Mouse (Mus musculus): ENCODE results near the gene Mgst3.

Mgst3 gene

DNA sequence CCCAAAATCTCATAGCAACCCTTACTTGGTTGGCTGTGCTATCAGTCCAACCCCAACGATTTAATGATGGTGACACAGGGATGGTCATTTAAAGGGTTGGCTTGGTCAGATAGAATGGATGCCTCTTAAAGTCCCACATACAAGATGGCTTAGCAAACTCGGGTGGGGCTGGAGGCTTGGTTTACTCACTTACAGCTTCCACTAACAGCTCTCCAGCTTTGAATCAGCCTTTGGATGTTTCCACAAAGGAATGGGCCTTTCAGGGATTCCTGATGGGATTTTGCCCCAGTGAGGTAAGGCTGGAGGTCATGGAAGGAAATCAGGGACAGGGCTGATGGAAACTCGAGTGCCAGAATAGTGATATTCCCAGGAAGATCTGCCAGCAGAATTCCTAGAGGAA lies 5.8 kb downstream of the Mgst3 start:
- DNase-seq (ENCODE audit: low spot score in 2 of 2) = no peak

DNA sequence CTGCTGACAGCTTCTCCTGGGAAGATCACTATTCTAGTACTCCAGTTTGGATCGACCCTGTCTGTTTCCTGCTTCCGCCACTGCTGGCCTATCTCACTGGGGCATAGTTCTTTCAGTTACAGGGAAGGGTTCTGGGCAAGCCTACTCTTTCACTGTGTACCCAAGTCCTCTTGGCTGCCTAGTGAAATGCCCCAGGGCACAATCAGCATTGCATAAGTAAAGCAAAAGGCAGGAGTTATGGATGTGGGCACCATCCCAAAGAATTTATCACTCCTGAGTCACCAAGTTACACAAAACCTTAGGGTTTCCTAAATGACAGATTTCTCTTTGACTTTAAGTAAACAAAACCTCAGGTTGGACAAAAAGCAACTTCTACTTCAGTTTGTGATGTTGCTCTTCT lies 6.3 kb downstream of the Mgst3 start:
- DNase-seq (ENCODE audit: low spot score in 2 of 2) = no peak

DNA sequence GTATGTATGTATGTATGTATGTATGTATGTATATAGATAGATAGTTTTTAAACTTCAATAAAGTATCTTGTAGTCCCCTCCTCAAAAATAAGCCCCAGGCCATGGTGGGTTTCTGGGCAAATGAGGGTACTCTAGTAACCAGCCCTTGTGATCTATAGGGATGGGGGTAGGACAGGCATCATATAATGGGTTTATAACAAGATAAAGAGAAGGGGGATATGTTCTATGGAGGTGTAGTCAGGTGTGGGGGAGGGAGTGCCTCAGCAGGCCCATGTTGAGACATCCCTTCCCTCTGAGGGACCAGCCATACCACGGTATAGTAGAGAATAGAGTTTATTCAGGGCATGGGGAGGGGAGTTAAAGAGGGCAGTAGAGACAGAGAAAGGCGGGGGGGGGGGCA lies 7.2 kb downstream of the Mgst3 start:
- no peak for DNase-seq (ENCODE audit: low spot score in 2 of 2)

DNA sequence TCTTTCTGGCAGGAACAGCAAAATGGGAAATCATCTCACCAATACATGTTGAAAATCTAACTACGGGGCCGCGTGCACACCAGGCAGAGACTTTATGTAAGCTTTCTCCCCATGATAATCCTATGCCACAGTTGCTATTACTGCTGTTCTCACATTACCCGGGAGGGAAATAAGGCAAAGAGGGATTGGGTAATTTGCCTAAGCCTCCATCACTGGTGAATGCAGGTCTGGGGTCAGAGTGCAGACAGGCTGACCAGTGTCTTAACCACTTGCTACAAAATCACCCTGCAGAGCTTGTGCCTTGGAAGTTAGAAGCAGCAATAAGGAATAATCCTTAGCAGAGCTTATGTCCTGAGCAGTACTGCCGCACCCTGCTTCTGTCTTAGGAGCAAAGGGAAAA lies 8.0 kb downstream of the Mgst3 start:
- DNase-seq (ENCODE audit: low spot score in 2 of 2) = no peak

DNA sequence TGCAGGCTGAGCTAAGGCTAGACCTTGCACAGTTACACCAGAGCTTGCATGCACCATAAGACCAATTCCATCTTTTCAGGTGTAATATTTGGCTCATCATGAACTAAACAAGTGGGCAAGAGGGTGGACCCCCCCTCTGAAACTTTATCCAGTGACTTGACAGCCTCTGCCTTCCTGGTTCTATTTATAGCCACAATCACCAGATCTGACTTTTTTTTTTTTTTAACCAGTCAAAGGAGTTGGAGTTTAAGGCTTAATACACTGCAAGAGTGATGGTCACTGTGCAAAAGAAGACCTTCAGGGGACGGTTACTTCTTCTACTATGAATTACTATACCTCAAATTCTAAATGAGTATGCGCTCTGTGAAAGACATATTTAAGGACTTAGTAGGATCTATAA lies 8.4 kb downstream of the Mgst3 start:
- DNase-seq (ENCODE audit: low spot score in 2 of 2) = no peak

DNA sequence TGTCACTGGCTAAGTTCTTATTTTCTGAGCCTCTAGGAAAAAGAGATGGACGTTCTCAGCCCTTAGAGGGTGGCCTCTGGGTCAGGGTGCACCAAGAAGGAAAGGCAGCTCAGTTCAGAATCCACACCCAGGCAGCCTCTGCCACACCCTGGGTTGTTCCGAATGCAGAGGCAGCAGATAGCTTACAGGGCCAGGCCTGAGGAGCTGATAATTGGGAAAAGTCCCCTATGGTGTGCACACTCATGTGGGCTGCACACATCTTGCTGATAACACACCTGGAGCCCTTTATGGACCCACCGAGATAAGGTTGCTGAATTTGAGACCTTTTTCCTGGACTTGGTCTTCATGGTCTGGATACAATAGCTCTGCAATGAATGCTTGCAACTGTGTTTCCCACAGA lies 9.5 kb downstream of the Mgst3 start:
- peak; percentile 60 to 74 for DNase-seq (ENCODE audit: low spot score in 2 of 2)

DNA sequence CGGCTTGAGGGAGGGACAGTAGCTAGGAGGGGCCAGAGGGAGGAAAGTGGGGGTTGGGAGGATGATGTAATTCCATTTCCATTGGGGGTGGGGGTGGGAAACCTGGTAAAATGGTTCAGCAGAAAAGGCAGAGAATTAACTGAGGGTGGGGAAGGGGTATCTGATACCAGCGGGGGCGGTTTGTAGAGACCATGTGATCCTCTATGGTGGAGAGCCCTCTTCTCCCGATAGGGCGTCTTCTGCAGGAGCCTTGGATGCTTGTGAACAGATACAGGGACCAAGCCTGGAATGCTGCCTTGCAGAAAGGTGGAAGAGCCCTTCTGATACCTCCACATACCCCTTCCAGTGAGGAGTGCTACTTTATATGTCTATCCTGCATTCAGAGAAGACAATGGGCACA lies 10.5 kb downstream of the Mgst3 start:
- DNase-seq (ENCODE audit: low spot score in 2 of 2) = no peak

DNA sequence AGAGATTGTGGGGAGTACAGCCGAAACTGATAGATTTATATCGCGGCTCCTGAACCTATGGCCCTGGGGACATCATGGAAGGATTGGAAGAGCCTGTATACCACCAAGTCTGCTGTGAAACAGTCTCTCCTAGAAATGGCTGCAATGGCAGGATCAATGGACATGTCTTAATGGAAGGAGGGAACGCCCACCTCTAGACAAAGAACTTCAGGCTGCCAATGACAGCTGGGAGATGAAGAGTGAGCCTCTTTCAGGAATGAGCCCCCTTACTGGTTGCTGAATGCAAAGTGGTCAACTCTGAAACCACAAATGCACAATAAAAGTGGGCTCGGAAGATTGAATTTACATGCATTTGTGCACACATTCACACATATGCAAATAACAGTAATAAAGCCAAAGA lies 10.9 kb downstream of the Mgst3 start:
- no peak for DNase-seq (ENCODE audit: low spot score in 2 of 2)

DNA sequence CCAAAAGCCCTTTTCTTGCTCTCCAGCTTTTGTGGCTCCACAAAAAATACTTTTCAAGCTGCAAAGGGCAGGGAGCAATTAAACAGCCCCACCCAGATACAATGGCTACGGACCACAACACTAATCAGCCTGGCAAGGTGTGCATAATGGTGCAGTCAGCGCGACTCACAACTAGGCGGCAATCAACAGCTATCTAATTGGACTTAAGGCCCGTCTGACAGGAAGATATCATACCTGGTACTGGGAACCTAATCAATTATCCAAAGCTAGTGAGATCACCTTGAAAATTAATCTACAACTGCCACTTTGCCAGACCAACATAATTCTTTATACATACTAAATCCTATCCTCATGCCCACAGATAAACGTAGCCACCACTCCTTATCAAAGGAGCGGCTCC lies 11.3 kb downstream of the Mgst3 start:
- no peak for DNase-seq (ENCODE audit: low spot score in 2 of 2)

DNA sequence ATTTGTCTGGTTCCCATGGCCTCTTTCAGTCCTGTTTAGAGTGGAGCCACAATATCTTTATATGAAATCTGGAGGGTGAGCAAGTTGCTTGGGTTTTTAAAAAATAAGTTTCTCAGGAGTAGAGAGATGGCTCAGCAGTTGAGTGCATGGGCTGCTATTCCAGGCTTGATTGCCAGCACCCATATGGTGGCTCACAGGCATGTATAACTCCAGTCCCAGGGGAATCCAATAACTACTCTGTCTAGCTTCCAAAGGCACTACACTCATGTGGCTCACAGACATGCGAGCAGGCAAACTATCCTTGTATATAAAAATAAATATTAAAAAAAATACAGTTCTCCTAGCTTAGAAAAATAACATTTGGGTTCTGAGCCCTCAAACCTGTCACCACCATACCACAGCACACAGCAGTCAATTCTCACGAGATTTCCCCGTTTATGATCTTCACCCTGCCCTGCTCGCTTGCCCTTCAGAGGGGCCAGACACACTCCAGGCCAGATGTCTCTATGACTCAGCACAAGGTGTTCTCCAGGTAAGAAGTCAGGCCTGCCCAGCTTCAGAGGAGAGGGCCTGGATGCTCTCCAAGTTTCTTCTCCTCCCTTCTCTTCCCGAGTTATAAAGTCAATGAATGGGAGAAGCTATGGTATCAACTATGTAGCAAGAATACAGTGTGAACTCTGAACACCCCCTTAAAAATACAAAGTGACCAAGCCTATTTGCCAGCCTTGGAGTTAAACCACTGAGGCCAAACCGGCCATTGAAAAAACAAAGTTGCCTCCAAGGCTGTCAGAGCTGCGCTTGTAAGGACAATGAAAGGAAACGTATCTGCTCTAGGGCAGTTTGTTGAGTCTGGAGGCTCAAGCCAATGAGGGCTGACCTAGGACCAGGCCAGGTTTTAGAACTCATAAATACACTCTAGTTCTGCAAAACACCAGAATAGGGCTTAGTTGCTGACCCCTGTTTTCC lies 12.3 kb downstream of the Mgst3 start:
- no peak for DNase-seq (ENCODE audit: low spot score in 2 of 2)

DNA sequence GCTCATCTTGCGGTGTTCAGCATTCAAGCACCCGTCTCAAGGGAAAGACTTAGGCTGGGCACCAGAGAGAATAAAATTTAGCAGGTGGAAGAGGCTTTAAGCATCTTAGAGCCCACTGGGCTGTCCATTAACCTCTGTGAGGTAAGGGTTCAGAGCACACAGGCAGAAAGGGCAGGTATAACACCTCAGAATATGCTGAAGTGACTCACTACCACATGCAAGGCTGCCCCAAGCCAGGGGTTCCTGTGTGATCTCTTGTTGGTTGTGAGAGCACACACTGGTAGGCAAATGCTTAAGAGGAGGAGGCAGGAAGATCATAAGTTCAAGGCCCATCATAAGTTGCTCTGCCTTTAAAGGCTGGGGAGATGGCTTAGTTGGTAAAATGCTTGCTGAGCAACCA lies 13.4 kb downstream of the Mgst3 start:
- DNase-seq (ENCODE audit: low spot score in 2 of 2) = no peak

DNA sequence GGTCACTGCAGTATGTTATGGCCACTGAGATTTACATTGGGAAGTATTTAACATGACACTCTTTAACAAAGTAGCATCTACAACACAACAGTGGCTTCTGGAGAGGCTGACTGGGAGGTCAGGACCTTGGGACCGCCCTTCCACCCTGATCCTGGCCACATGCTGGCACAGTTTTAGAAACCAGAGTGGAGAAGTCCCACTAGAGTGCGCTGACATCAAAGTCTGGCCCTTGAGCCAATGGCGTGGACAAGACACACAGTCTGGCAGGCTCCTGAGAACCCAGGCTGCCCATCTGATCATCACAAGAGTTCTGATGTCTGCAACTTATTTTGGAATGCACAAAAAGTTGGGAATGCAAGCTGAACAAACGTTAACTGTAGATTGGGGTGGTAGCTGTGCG lies 13.9 kb downstream of the Mgst3 start:
- no peak for DNase-seq (ENCODE audit: low spot score in 2 of 2)

DNA sequence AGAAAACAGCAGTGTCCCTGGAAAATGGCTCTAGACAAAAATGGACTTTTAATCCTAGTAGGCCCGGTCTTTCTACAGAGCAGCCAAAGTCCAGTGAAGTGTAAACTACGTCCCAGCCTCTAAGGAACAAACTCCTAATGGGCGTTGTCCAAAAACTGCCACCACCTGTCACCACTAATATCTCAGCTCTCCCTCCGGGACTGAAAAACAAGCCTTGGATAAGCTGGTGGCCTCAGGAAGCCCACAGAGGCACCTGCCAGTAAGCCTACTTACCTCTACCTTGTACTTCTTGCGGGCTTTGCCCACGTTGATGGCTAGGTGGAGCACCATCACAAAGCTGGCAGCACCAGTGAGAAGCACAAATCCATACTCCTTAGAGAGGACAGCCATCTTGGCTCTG lies 15.6 kb downstream of the Mgst3 start:
- no peak for DNase-seq (ENCODE audit: low spot score in 2 of 2)

DNA sequence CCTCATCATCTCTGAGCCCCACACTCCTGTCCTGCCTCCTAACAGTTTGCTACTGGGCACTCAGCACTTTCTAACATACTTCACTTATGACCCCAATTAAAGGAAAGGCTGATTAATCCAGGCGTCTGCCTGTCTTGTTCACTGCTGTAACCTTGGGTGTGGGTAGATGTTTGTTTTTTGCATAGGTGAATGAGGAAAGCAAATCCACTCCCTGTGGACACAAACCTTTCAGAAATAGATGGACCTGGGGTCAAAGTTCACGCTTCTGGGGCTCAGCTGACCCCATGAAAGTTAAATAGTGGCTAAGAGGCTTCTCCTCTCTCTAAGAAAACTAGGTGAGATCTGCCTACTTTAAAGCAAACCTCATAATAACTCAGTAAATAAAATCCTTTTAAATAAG lies 18.7 kb downstream of the Mgst3 start:
- DNase-seq (ENCODE audit: low spot score in 2 of 2) = no peak

DNA sequence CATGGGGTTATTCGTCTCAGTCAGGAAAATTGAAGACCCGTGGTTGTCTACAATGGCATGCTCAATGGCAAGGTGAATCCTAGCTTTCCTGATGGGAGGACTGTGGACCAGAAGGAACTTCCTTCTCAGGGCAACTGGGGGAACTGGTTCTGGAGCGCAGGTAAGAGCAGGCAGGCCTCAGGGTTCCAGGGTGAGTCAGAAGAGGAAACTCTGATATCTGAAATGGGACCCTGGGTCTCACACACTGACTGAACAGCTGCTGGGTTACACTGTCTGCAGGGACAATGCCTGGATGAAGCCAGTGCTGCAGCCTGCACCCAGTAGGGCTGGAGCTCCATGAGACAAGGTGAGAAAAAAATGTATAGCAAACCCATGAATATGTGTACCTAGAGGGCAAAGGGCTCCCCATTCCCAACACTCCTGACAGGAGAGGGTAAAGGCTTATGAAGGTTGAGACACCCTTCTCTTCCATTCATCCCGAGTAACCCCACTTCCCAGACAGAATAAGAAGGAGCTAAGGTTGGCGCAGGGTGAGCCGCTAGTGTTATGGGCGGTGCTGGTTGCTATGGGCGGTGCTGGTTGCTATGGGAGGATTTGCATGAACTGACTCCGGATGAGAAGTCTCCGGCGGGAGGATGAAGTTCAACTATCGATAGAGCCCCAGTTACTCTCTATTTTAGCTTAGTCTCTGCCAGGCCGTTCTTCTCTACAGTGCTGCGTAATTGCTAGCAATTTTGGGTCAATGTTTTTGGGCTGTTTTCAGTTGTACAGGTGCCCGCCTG lies 19.4 kb downstream of the Mgst3 start:
- peak; percentile 81 to 83 for DNase-seq (ENCODE audit: low spot score in 2 of 2)

DNA sequence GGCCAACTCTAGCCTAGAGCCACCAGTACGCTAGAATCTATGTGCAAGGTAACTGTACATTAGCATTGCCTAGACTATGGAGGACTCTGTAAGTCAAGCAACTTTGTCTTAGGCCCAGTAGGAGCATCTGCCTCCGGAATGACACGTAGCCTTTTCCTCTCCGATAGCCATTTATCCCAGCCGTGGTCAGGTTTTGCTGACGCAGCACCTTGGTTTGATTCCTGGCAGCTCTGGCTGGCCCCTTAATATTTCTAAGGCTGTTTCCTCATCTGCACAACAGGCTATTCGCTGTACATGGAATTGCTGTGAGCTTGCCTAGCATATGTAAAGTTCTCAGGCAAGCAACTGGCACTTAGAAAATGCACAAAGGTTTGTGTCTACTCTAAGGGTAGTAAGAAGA lies 20.9 kb downstream of the Mgst3 start:
- DNase-seq (ENCODE audit: low spot score in 2 of 2) = no peak

DNA sequence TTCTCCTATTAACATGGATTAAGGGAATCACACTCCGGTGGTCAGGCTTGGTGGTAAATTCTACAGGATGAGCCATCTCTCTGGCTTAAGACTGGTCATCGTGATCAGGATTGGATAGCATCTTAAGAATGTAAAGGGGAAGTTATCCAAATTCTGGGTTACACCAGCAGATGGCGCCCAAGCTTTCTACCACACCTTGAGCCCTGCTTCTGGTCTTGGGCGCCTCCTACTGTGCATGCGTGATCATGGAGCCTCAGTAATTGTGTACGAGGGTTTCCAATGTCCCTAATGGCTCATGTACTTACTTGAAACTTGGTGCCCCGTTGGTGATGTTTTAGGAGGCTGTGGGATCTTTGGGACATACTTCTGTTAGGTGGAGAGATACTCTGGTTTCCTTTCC lies 23.7 kb downstream of the Mgst3 start:
- DNase-seq (ENCODE audit: low spot score in 2 of 2) = peak; percentile 82 to 89

DNA sequence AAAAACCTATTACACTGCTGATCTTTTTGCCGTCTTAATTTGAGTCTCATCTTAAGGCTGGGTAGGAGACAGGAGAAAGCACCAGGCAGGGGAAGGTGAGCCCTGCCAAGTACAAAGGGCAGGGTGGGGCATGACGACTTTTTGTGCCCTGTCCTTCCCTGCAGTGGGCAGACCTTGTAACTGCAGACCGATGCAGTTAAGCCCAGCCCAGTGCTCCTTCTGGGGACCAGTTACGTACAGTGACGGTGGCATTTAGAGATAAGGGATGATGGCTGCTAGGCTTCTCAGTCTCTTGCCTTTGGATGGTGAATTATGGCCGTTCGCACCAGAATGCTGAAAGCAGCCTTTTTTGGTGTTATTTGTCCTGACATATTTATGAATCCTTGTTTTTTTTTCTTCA lies 25.1 kb downstream of the Mgst3 start:
- DNase-seq (ENCODE audit: low spot score in 2 of 2) = peak; percentile 17 to 45

DNA sequence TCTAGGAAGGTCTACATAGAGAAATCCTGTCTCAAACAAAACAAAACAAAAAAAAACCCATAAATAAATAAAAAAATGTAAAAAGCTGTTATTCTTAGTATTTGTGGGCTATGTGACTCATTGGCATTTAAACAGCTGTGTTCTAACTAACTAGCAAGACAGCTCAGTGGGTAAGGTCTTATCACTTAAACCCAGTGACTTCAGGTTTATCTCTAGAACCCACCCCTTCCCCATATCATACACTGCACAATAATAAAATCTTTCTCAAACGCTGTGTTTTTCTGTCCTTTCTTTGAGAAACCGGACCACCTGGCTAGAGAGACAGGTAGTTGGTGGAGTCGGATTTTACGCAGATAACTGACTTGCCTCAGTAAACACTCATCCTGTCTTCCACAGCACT lies 25.6 kb downstream of the Mgst3 start:
- no peak for DNase-seq (ENCODE audit: low spot score in 2 of 2)

DNA sequence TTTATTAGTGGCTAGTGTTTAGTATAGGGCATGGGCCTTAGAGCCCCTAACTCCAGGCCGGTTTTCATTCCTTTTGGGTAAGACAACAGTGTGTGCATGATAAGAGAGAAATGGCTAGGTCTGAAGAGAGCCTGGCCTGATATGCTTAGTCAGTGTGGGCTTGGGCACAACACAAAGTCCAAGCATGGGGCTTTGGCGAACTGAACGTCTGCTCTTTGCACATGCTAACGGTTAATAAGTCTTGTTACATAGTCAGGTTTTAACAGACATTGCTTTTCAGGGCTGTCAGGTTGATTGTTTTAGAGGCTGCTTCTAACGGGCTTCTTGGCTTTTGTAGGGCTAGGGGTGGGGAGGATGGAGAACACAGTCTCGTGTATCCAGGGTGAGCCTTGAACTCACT lies 27.0 kb downstream of the Mgst3 start:
- DNase-seq (ENCODE audit: low spot score in 2 of 2) = no peak

DNA sequence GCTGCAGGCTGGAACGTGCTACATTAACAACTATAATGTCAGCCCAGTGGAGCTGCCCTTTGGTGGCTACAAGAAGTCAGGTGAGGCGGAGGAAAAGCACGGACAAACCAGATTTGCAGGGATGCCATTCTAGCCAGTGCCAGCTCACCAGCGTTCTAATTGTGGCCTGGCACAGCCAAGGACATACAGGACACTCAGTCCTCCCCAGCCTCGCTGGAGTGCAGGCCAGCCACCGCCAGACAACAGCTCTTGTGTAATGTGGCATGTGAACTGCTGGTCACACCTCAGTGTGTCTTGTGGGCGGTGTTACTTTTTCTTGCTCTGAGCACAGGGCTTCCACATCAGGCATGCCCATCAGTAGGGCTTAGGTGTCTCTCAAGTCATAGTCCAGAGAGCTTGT lies 27.8 kb downstream of the Mgst3 start:
- no peak for DNase-seq (ENCODE audit: low spot score in 2 of 2)

DNA sequence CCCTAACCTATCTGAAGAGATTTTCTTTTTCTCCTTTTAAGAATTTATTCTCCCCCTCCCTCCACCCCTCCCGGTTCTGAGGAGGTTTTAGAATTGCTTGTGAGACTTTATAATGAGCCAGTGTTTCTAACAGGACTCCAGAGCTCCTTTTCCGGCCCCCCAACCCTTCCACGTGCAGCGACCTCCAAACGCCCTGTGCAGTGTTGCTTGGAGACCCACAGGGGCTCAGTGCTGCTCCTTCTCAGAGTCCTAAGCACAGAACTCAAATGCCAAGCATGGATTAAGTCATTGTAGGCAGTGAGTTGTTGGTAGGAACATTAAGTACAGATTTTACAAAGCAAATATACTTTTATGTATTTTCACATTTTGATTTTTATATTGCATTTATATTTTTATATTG lies 30.3 kb downstream of the Mgst3 start:
- no peak for DNase-seq (ENCODE audit: low spot score in 2 of 2)

DNA sequence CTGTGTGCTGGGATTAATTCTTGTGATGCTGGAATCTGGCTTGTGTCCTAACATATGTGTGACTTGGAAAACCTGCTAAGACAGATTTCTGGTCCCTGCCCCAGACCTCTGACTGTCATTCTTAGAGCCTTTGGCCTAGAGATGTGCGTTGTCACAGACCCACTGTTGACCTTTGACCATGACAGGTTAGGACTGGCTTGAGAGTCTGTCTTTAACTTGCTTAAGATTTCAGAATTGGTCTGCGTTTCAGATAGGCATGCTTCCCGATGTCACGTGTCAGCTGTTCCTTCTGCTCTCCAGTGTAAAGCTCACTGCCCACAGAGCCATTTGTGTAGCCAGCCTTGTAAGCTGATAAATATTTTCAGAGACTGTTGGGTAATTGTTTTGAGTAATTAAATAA lies 30.8 kb downstream of the Mgst3 start:
- DNase-seq (ENCODE audit: low spot score in 2 of 2) = no peak

Measured in spleen, postnatal 36 days (tissue).